Mouse (Mus musculus): Measurements from ENCODE around the gene Hivep1. TPM values are rescaled to one million over a fixed set of nuclear protein-coding genes. Genes with fewer than 3 reads are reported as not detected.

Gene Hivep1
- total and polyA plus RNA-seq, 3 experiments, result 2.2 to 15.9 TPM; not detected in 1

DNA sequence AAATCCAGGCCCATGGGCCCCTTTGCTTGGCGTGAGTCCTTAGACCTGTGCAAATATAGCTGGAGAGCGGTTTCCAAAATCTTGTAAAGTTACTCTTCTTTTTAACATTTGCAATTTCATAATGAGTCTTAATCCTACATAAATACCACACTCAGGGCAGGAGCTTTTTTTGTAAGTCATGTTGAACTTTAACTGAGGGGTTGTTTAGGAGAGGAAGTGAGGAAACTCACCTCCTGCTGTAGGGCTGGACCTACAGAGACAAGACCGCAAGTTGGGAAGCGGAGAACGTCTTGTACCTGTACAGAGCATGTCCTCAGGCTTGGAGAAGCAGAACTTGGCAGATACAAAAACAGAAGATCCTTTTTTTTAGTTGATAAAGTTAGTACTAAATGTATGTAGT lies 23.7 kb downstream of the Hivep1 start:
- TF ChIP-seq NRF1 (IDR thresholded peaks at IDR 0.05; ENCODE audit: insufficient read depth, low read depth, low read length, poor library complexity, severe bottlenecking), result no peak
- TF ChIP-seq USF2 (IDR thresholded peaks at IDR 0.05; ENCODE audit: borderline replicate concordance in 1 of 2, insufficient read depth in 1 of 2, low read depth in 1 of 2, low read length in 2 of 2), result no peak
- H3K79me2 ChIP-seq (ENCODE audit: control insufficient read depth, insufficient read depth, low read length, poor library complexity), result peaks cover 2% of the 10 kb centered on the region; the same call in 1 of the 2 replicates
- H3K27ac ChIP-seq (ENCODE audit: control insufficient read depth, low read depth, low read length), result no peak overlapping the region
- H3K36me3 ChIP-seq (ENCODE audit: control insufficient read depth in 1 of 2, insufficient read depth in 2 of 2, low read length in 2 of 2), result peaks cover 0 to 2% of the 10 kb centered on the region in 2 experiments; a peak in 1 of 4 replicates
- H3K27me3 ChIP-seq (ENCODE audit: control insufficient read depth in 1 of 2, insufficient read depth in 2 of 2, low read length in 2 of 2), result no peaks in the 10 kb centered on the region
- no peaks in the 10 kb centered on the region for H3K9me3 ChIP-seq (replicated peaks; ENCODE audit: insufficient read depth, low read length)
- H3K9ac ChIP-seq (ENCODE audit: control insufficient read depth, low read depth, low read length, poor library complexity, severe bottlenecking), result no peak overlapping the region
- H3K4me3 ChIP-seq (ENCODE audit: control insufficient read depth in 1 of 2, insufficient read depth in 1 of 2, low read depth in 2 of 2, low read length in 2 of 2), result no peak overlapping the region
- peaks cover 0 to 2% of the 10 kb centered on the region in 2 experiments; a peak in 3 of 4 replicates for H3K4me1 ChIP-seq (ENCODE audit: control insufficient read depth in 1 of 2, insufficient read depth in 2 of 2, low read length in 2 of 2)
- DNase-seq (ENCODE audit: low read depth, low spot score), result no peak

DNA sequence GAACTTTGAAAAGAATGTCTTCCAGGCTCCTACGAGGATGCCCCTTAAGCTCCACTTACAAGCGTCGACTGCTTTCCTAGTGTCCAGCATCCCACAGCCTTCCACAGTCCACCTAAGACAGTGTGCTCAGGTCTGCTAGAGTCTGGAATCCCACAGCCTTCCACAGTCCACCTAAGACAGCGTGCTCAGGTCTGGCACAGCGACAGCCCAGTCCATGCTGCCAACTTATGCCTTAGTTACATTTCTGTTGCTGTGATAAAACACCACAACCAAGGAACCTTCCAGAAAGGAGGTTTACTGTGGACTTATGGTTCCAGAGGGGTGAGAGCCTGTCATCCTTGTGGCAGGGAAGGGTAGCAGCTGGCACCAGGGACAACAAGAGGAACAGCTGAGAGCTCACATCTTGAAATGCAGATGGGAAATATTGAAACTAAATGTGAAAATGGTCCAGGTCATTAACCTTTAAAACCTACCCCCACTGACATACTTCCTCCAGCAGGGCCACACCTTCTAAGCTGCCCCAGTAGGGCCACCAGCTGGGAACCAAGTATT lies 25.0 kb downstream of the Hivep1 start:
- no peak for DNase-seq (ENCODE audit: low read depth, low spot score)
- Histone ChIP-seq H3K27me3 (ENCODE audit: control insufficient read depth in 1 of 2, insufficient read depth in 2 of 2, low read length in 2 of 2) (no peaks in the 10 kb centered on the region), H3K9ac (ENCODE audit: control insufficient read depth, low read depth, low read length, poor library complexity, severe bottlenecking) (no peak overlapping the region), H3K27ac (ENCODE audit: control insufficient read depth, low read depth, low read length) (no peak overlapping the region), H3K36me3 (ENCODE audit: control insufficient read depth in 1 of 2, insufficient read depth in 2 of 2, low read length in 2 of 2) (no peaks in the 10 kb centered on the region), H3K9me3 (replicated peaks; ENCODE audit: insufficient read depth, low read length) (no peaks in the 10 kb centered on the region), H3K4me3 (ENCODE audit: control insufficient read depth in 1 of 2, insufficient read depth in 1 of 2, low read depth in 2 of 2, low read length in 2 of 2) (no peak overlapping the region), H3K79me2 (ENCODE audit: control insufficient read depth, insufficient read depth, low read length, poor library complexity) (peaks cover 2% of the 10 kb centered on the region; the same call in 1 of the 2 replicates), H3K4me1 (ENCODE audit: control insufficient read depth in 1 of 2, insufficient read depth in 2 of 2, low read length in 2 of 2) (peaks cover 0 to 2% of the 10 kb centered on the region in 2 experiments; a peak in 1 of 4 replicates)
- TF ChIP-seq ZNF384 (IDR thresholded peaks at IDR 0.05; ENCODE audit: low read depth, low read length), result no peak
- no peak for TF ChIP-seq USF1 (IDR thresholded peaks at IDR 0.05; ENCODE audit: low read depth, low read length)
- no peak for TF ChIP-seq NRF1 (IDR thresholded peaks at IDR 0.05; ENCODE audit: insufficient read depth, low read depth, low read length, poor library complexity, severe bottlenecking)
- no peak for TF ChIP-seq MAZ (IDR thresholded peaks at IDR 0.05; ENCODE audit: low read depth, low read length)
- TF ChIP-seq JUND (IDR thresholded peaks at IDR 0.05; ENCODE audit: low read depth, low read length), result no peak
- no peak for TF ChIP-seq MAX (IDR thresholded peaks at IDR 0.05; ENCODE audit: low read length)

DNA sequence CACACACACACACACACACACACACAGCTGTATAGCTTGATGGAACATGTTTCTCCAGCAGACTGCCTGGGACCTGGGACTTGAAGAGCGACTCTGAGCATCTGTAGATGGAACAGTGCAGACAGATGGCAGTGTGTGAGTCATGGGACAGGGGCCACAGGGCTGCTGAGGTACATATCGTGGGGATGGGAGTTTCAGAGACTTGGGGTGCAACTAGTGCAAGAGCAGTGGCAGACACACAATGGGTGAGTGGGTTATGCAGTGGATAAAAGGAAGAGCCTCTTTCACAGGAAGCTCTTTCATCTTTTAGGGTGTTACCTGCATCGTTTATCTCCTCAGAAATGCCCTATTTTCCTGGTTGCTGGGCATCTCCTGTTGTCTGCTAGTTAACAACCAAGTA lies 25.8 kb downstream of the Hivep1 start:
- H3K4me1 ChIP-seq (ENCODE audit: control insufficient read depth in 1 of 2, insufficient read depth in 2 of 2, low read length in 2 of 2), result peaks cover 0 to 2% of the 10 kb centered on the region in 2 experiments; a peak in 1 of 4 replicates

More for the DNA sequence above, 25.8 kb downstream of the Hivep1 start:
- no peak for TF ChIP-seq MAFK (IDR thresholded peaks at IDR 0.05; ENCODE audit: borderline replicate concordance, low read depth, low read length)
- no peak for TF ChIP-seq CTCF (IDR thresholded peaks at IDR 0.05 in 2 of 3, conservative IDR thresholded peaks at IDR 0.05 in 1 of 3; ENCODE audit: control insufficient read depth in 1 of 3, insufficient read depth in 1 of 3, low read depth in 2 of 3, low read length in 3 of 3, poor library complexity in 1 of 3, severe bottlenecking in 1 of 3)
- TF ChIP-seq ETS1 (IDR thresholded peaks at IDR 0.05; ENCODE audit: low read depth, low read length), result no peak
- no peak for TF ChIP-seq SIN3A (IDR thresholded peaks at IDR 0.05; ENCODE audit: low read length)
- TF ChIP-seq MYC (IDR thresholded peaks at IDR 0.05; ENCODE audit: low read depth, low read length), result no peak
- TF ChIP-seq E2F4 (IDR thresholded peaks at IDR 0.05; ENCODE audit: borderline replicate concordance, low read depth, low read length), result no peak
- TF ChIP-seq KAT2A (conservative IDR thresholded peaks at IDR 0.05; ENCODE audit: low read depth, low read length), result no peak
- TF ChIP-seq TBP (IDR thresholded peaks at IDR 0.05; ENCODE audit: low read depth, low read length), result no peak
- no peak for TF ChIP-seq GABPA (IDR thresholded peaks at IDR 0.05; ENCODE audit: low read depth, low read length)
- no peak for TF ChIP-seq MYB (IDR thresholded peaks at IDR 0.05; ENCODE audit: low read depth, low read length)
- H3K36me3 ChIP-seq (ENCODE audit: control insufficient read depth in 1 of 2, insufficient read depth in 2 of 2, low read length in 2 of 2), result no peaks in the 10 kb centered on the region
- no peak overlapping the region for H3K9ac ChIP-seq (ENCODE audit: control insufficient read depth, low read depth, low read length, poor library complexity, severe bottlenecking)
- no peak overlapping the region for H3K27ac ChIP-seq (ENCODE audit: control insufficient read depth, low read depth, low read length)
- peaks cover 2% of the 10 kb centered on the region; the same call in 1 of the 2 replicates for H3K79me2 ChIP-seq (ENCODE audit: control insufficient read depth, insufficient read depth, low read length, poor library complexity)
- no peak overlapping the region for H3K4me3 ChIP-seq (ENCODE audit: control insufficient read depth in 1 of 2, insufficient read depth in 1 of 2, low read depth in 2 of 2, low read length in 2 of 2)
- no peak for DNase-seq (ENCODE audit: low read depth, low spot score)
- no peaks in the 10 kb centered on the region for H3K9me3 ChIP-seq (replicated peaks; ENCODE audit: insufficient read depth, low read length)
- H3K27me3 ChIP-seq (ENCODE audit: control insufficient read depth in 1 of 2, insufficient read depth in 2 of 2, low read length in 2 of 2), result no peaks in the 10 kb centered on the region
